Mouse (Mus musculus): ENCODE measurements around the gene Ramp2.

DNA sequence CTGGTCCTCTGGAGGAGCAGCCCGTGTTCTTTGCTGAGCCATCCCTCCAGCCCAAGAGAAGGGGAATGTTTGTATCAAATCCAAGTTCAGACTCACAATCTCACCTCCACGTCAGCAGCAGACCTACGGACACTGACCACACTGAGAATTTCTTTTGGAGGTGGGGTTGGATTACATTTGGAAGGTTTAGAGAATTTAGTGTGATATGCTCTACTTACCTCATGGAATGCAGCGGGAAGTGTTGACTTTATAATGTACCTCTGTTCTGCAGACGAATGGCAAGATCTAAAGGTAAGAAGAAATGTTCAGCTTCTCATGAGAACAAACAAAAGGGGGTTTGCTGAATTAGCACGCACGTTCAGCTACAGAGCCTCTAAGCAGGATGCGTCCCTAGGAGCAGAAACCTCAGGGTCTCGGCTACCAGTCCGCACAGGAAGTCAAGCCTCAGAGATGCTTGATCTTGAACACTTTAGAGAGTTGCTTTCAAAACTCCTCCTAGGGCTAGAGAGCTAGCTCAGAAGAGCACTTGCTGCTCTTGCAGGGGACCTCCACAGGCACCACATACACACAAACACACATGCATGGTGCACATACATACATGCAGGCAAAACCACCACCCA is 27.3 kb upstream of the Ramp2 start:
- no peak for TF ChIP-seq CTCF (IDR thresholded peaks at IDR 0.05; ENCODE audit: insufficient read depth, low read length)
- TF ChIP-seq POLR2A (IDR thresholded peaks at IDR 0.05; ENCODE audit: borderline replicate concordance, extremely low read depth, low read depth, low read length), result no peak
